Mouse (Mus musculus): ENCODE measurements around the gene Wdr43.
A peak's percentile ranks its signal among the peaks of the same experiment; 100 is the strongest.

The Wdr43 gene

DNA sequence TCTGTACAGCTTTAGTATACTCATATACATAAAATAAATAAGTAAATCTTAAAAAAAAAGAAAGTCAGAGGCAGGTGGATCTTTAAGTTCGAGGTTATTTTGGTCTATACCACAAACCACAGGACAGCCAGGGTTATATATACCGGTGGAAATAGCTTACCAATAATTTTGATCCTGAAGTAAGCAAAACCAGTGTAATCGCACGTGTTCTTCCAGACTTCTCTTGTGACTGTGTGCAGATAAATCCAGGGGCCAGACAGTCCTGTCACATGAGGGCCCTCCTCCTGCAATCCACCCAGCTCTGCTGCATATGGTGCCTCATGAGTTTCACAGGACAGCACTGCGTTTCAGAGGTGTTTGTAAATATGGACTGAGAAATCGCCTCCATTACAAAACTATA lies 47.8 kb downstream of the Wdr43 start:
- peak; percentile 44 for DNase-seq (ENCODE audit: low read depth)

GRCm38 (mm10) chr17:71664172-71664571 lies 48.5 kb downstream of the Wdr43 start:
- no peak for DNase-seq (ENCODE audit: low read depth)

DNA sequence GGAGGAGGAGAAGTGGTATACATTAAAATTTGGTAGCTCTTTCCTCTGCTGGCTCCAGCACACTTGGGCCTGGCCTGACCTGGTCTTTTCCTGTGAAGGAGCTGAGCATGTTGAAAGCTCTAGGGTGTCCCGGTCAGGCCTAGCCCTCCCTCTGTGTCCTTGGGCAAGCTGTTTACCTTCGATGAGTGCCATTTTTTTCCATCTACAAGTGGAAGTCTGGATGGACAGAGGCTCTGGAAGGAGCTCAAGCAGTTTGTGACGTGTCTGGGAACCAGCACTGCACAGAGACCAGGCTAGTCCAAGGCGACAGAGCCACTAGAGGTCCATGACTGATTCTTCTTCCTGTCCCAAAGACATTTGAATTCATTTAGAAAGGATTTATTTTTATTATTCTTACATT lies 49.5 kb downstream of the Wdr43 start:
- no peak for DNase-seq (ENCODE audit: low read depth)

- DNase-seq (ENCODE audit: low read depth) = peak; percentile 25
These were observed 53.8 kb downstream of the Wdr43 start for GRCm38 (mm10) chr17:71669511-71669910.

- DNase-seq (ENCODE audit: low read depth) = peak; percentile 62
These were observed 56.3 kb downstream of the Wdr43 start for GRCm38 (mm10) chr17:71671840-71672546.

DNA sequence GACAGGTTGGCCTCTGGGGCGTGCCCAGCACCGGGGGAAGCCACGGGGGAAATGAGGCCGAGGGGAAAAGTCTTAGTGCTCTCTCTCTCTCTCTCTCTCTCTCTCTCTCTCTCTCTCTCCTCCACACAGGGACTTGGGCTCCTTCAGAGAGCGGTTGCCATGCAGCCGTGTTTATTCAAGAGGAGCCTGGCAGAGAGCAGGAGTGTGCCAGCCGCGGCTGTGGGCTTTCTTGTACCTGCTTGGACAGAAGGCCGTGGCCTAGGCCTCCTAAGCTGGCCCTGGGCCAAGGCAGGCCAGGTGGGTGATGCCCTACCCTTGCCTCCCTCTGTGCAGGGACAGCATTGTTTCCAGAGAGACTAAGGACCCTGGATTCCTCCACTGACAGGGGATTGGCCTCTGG lies 57.4 kb downstream of the Wdr43 start, which contains the start of gene Togaram2:
TSS of gene Togaram2 (plus strand) at position 170 of the 400 bp plus-strand sequence.
- DNase-seq (ENCODE audit: low read depth) = no peak

GRCm38 (mm10) chr17:71673936-71674335 lies 58.2 kb downstream of the Wdr43 start:
- no peak for DNase-seq (ENCODE audit: low read depth)

DNA sequence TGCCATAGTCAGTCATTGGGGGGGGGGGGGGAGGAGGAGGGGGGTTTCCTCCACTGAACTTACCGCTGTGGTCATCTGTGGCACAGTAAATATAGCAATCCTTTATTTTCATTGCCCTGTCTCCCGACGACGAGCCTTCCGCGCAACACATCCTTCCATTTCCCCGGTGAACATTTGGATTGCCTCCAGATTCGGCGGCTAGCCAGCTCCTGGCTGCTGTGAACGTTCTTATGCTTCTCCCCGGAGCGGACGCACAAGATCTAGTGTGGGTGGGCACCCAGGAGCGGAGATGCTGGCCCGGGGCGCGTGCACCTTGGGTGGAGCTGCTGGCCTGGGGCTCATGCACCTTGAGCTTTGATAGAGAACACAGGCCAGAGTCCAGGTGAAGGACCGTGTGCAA lies 59.2 kb downstream of the Wdr43 start:
- DNase-seq (ENCODE audit: low read depth) = no peak

- DNase-seq (ENCODE audit: low read depth) = no peak
These were observed 66.0 kb downstream of the Wdr43 start for GRCm38 (mm10) chr17:71681666-71682065.

DNA sequence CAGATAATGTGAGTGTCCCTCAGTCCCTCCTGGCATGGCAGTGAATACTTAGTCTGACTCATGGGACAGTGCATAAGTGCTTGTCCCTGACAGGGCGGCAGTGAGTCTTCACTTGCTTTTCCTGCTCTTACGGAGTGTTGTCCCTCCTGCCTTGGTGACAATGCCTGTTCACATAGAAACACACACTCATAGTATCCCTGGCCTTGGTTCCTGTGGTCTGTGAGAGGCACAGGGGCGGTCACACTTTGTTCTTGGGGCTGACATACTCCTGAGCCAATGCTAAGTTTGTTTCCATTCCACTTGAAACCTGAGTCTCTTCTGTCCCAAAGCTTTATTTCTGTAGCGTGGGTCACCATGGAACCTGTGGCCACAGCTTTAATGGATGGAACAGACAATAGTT lies 66.7 kb downstream of the Wdr43 start:
- no peak for DNase-seq (ENCODE audit: low read depth)

GRCm38 (mm10) chr17:71683281-71683680 lies 67.6 kb downstream of the Wdr43 start:
- DNase-seq (ENCODE audit: low read depth) = no peak

GRCm38 (mm10) chr17:71684103-71684608 lies 68.5 kb downstream of the Wdr43 start:
- DNase-seq (ENCODE audit: low read depth) = no peak

- no peak for DNase-seq (ENCODE audit: low read depth)
These were observed 71.7 kb downstream of the Wdr43 start for GRCm38 (mm10) chr17:71687436-71687835.

DNA sequence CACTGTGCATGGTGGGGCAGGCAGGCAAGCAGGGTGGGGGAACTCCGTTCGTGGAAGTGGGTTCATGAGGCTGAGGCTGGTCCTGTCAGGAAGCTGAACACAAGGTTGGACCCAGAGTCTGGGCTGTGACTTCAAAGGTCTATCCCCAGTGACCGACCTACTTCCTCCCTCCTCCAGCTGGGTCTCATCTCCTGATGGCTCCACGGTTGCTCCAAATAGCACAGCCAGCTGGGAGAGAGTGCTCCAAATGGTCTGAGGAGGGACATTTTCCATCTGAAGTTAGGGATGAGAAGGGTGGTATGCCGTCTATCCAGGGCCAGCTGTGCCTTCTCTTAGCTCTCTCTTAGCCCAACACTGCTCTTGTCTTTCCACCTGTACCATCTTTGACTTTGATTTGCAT lies 74.2 kb downstream of the Wdr43 start:
- no peak for DNase-seq (ENCODE audit: low read depth)

DNA sequence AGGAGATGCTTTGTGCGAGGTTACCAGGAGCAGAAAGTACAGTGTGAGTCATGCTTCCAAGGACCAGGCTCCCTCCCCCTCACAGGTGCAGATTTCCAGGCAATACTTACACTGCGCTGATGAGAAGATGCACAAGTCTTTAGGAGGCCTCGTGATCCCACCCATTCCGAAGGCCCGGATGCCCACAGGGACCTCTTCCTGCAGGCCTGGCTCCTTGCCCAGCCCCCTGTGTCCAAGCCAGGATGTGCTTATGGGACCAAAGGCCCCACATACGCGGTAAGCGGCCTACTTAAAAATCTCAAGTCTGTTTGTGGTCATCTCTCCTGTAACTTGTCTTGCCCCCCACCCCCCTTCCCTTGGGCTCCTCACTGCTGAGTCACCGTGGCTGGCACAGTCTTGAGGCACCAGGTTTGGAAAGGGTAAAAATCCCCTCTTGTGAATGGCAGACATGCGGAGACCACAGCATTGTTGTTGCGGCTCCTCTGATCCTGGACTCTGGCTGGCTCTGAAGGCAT lies 75.7 kb downstream of the Wdr43 start:
- DNase-seq (ENCODE audit: low read depth) = no peak

DNA sequence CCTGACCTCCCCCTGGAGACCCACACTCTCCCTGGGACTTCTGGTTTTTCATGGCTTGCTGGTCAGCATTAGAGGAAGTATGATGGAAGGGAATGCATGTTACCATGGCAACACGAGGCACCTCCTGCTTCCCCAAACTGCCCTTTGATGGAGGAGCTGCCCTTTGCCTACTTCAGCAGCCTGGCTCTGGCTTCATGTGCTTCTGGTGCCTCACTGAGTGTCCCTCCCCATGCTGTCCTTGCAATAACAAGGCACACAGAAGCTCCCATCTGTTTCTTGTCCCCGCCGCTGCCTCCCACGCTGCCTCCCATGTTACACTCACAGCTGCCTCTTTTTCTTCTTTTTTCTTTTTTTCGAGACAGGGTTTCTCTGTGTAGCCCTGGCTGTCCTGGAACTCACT lies 77.6 kb downstream of the Wdr43 start:
- DNase-seq (ENCODE audit: low read depth) = no peak

DNA sequence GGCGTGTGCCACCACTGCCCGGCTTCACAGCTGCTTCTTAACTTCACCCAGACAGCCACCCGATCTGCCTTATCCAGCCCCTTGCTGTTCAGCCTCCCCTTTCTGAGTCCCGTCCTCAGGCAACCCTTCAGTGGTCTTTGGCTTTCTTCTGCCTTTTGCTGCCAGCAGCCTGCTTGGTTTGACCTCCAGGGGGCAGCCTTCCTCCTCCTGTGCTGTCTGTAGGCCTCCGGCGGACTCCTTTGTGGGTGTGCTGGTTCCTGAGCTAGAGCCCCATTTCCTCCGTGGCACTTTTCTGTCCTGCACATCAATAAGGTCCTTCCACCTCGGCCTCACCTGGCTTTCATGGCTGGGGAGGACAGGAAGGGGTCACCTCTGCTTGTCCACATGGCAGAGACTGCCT lies 78.1 kb downstream of the Wdr43 start:
- DNase-seq (ENCODE audit: low read depth) = peak; percentile 33

- no peak for DNase-seq (ENCODE audit: low read depth)
These were observed 79.5 kb downstream of the Wdr43 start for GRCm38 (mm10) chr17:71695151-71695550.

- no peak for DNase-seq (ENCODE audit: low read depth)
These were observed 80.1 kb downstream of the Wdr43 start for GRCm38 (mm10) chr17:71695716-71696315.

DNA sequence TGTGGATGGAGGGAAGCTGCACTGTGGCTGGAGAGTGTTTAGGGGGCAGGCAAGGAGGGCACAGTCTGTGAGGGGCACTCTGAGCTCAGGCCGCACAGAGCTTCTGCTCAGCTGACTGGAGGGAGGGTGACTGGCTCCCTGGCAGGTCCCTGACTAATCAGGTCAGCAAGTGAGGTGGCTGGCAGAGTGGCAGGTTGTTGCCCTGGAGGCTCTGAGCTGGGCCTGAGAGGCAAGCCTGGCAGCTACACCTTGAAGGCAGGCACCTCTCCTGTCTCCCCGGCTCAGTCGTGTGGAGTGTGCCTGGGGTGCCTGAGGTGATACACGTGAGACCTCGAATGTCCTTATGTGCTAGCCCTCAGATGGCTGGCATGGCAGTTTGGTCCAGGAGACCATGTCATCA lies 80.7 kb downstream of the Wdr43 start:
- DNase-seq (ENCODE audit: low read depth) = no peak

GRCm38 (mm10) chr17:71697896-71698618 lies 82.4 kb downstream of the Wdr43 start:
- DNase-seq (ENCODE audit: low read depth) = no peak

- DNase-seq (ENCODE audit: low read depth) = no peak
These were observed 82.9 kb downstream of the Wdr43 start for GRCm38 (mm10) chr17:71698619-71698956.

GRCm38 (mm10) chr17:71705113-71705512 lies 89.4 kb downstream of the Wdr43 start:
- DNase-seq (ENCODE audit: low read depth) = no peak
